Mouse (Mus musculus) layer of hippocampus, adult 9-10 months (tissue): ENCODE data around the gene Prss44.

Experiments
- DNase-seq: peaks from one replicate; pipeline ENCODE4 v3.0.0; 2022; ENCODE audit warnings: low spot score

Prss44 gene

DNA sequence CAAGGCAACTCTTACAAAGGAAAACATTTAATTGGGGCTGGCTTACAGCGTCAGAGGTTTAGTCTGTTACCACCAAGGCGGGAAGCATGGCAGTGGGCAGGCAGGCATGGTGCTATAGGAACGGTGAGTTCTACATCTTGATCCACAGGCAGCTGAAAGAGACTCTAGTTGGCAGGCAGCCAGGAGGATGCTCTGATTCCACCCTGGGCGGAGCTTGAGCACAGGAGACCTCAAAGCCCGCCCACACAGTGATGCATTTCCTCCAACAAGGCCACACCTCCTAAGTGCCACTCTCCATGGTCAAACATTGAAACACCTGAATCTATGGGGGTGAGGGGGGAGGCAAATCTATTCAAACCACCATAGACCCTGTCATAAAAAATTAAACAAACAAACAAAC is 19.2 kb downstream of the Prss44 start:
- DNase-seq = no peak

DNA sequence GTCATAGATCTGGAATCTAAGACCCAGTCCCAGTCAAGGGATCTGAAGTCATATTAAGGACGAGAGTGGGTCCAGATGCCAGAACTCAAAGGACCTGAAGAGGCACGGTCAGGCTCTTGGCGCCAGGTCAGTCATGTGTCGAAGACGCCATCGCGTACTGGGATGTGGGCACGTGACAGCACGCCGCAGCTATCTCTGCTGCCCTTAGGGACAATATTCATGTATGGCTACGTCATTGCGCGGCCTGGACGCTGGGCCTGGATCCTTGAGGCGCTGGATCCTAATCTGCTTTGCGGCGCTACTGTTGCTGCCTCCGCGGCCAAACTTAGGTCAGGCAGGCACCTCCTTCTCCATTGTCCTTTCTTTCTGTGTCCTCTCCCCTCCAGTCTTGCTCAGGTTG is 20.6 kb downstream of the Prss44 start, which contains the start of gene Prss45:
Gene Prss45 (plus strand): TSS at position 178 of the 400 bp plus-strand sequence.
- DNase-seq = no peak

DNA sequence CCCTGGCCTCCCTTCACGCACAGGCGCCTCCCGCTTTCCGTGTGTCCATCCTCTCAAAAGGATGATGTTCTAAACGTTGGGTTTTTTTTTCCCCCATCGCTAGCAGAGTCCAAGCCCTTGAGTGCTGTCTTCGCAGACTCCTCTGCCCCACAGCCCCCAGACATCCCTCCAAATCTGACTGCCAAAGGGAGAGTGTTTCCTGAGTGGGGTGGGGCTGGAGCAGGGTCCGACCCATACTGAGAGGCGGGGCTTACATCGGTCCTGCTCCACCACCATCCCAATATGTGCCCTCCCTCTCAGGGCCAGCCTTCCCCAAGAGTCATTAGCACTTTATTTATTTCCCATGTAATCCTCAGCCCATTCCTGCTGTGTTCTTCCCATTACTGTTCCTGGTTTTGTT is 21.2 kb downstream of the Prss44 start:
- no peak for DNase-seq

DNA sequence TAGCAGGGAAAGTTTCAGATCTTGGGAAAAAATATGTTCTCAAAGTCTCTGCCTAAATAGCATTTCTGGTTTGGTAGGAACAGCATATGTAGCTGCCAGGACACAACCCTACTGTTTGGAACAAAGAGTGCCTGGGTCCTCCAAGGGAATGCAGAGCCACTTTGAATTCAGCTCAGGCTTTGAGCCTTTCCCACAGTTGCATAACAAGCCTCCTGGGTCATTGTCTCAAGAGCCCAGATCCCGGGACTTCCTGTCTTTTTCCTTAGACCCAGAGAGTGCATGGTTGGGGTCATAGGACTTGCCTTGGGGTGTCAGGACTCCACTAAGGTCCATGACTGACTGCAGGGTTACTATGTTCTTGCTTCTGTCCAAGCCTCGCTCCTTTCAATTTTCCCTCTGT is 22.3 kb downstream of the Prss44 start:
- no peak for DNase-seq

GRCm38 (mm10) chr9:110840905-110841304 is 27.1 kb downstream of the Prss44 start:
- no peak for DNase-seq

- no peak for DNase-seq
Measured at GRCm38 (mm10) chr9:110841438-110841837, 27.6 kb downstream of the Prss44 start.

DNA sequence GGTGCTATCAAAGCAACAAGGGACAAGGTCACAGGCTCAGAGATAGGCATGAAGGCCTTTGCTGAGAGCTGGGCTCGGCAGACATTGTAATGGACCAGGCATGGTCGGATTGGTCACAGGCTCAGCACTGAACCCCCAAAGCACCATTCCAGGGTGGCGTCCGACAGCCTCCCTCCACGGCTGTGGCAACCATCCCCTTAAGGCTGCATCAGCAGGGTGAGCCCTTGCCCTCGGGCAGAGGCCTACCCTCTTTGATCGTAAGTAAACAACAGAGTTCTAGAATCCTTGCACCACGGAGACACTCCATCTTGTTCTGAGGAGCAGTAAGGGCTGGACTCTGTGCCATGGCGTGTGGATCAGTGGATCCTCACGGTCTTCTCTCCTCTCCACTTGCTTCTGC is 30.4 kb downstream of the Prss44 start, which contains the start of gene Prss46:
Gene Prss46 (plus strand): TSS at position 301 of the 400 bp plus-strand sequence.
- DNase-seq = no peak

GRCm38 (mm10) chr9:110849162-110849561 is 35.4 kb downstream of the Prss44 start:
- no peak for DNase-seq

GRCm38 (mm10) chr9:110855903-110856302 is 42.1 kb downstream of the Prss44 start:
- no peak for DNase-seq

DNA sequence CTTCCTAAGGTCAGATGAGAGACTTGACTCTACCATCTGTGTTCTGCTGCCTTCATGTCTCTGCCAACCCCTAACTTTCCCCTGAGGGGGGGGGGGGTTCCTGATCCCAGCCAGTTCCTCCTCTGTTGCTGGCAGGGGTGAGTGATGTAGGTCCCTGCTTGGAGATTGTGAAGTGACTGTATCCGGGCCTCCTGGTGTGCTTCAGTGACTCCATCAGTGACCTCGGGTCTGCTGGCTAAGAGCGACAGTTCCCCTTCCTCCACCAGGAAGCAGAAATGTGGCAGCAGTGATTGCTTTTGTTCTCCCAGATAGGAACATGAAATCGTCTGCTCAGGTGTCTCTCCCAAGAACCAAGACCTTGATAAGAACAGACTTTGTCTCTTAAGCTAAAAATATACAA is 43.1 kb downstream of the Prss44 start:
- no peak for DNase-seq

DNA sequence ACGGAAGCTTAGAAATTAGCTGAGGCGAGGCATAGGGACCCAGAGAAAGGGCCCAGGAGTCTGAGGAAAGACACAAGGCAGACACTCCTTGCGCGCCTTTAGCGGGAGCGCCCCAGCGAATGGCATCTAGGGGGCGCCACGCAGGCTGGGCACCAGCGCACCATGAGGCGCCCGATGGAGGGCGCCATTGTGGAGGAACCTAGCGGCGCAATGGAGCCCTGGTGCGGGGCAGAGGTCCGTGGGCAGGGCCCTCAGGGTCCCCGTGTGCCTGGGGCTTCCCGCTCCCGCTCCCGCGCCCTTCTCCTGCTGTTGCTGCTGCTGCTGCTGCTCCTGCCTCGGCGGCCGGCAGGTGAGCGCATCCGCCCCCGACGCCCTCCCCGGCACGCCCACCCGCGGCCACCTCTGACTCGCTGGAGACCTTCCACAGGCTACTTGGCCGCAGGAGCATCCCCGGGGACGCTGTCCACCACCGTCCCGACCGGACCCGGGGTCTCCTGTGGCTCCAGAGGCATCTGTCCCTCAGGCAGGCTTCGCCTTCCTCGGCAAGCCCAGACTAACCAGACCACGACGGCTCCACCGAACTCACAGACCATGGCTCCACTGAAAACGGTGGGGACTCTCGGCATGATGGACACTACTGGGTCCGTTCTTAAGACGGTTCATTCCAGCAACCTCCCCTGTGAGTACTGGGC is 44.1 kb downstream of the Prss44 start, which contains the start of gene Prss50:
Gene Prss50 (plus strand): TSS at position 187 of the 692 bp plus-strand sequence.
- no peak for DNase-seq

GRCm38 (mm10) chr9:110858523-110858922 is 44.7 kb downstream of the Prss44 start:
- no peak for DNase-seq

DNA sequence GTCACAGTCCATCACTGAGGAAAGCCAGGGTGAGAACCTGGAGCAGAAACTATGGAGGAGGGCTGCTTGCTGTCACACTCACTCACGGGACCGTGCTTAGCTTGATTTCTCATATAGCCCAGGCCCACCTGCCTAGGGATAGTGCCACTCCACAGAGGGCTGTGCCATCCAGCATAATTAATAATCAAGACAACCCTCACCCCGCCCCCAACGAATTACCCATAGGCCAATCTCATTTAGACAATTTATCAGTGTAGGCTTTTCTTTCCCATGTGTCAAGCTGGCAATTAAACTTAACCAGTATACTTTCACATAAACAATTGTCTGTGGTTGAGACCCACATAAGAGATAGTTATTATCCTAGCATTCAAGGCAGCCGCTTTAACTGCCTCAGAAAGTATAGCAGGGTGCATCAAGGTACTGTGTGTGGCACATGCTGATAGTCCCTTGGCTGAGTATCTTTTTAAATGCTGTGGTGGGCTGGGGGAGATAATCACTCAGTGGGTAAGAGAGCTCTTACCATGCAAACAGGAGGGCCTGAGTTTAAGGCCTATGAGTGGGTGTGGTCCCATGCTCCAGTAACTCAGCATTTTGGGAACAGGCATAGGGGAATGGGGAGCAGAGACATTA is 45.3 kb downstream of the Prss44 start:
- DNase-seq = no peak

DNA sequence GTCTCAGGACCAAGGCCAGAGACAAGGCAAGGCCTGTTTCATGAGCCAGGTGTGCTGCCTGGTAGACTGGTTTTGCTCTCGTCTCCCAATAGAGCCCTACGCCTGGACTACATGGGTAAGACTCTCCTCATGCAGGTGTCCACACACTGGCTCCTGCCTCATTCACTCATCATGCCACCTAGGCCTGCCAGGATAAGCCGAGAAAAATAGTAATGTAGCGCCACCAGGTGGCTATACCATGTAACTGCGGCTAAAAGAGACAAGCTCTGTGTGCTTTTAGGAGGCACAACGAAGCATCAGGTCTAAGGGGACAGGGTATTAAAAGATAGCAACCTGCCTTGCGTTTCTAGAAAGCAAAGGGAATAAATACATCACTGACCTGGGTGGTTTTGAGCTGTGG is 57.2 kb downstream of the Prss44 start:
- DNase-seq = peak; percentile 24
